8 mouse cellular contexts compared by ENCODE assay signal in the genomic region with DNA sequence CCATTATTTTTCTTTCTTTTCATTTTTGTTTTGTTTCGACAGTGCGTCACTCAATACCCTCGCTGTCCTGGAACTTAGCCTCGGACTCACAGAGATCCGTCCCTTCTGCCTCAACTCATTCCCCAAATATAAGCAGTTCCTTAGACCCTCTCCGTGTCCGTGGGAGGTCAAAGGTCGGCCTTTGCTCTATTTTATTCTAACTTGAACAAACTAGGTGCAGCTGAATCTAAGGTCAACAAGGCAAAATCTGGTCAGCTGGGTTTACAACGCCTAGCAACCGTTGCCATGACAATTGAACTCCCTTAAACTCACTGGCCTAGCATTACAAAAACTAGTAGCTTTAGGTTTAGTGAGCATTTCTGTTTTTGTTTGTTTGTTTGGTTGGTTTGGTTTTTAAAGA. TPM values are rescaled to one million over a fixed set of nuclear protein-coding genes. Genes with fewer than 3 reads are reported as not detected.
A peak's percentile ranks its signal among the peaks of the same experiment; 100 is the strongest.
DNase-seq lines count a peak whose midpoint lies in the region; ATAC-seq and TF ChIP-seq lines count a peak whose summit lies in the region.

No protein-coding gene starts in this region.

- H3K4me3 ChIP-seq in layer of hippocampus, adult 2 months, result peak overlapping the region; percentile 90
- H3K4me3 ChIP-seq in brown adipose tissue, adult 24 weeks (ENCODE audit: insufficient read depth, low read depth, low read length), result peak overlapping the region; percentile 51
- H3K4me3 ChIP-seq in hindbrain, embryonic 12.5 days, result peak overlapping the region; percentile 85
- no peak overlapping the region for H3K4me3 ChIP-seq in lung, postnatal 0 days (ENCODE audit: low read depth, low read length)

- peak overlapping the region; percentile 78 for H3K4me2 ChIP-seq in hindbrain, embryonic 12.5 days (replicated peaks)
- peak overlapping the region; percentile 75 for H3K4me2 ChIP-seq in lung, postnatal 0 days (replicated peaks; ENCODE audit: low read depth, low read length)

- peaks cover 4% of the 10 kb centered on the region; the same call in 1 of the 2 replicates for H3K36me3 ChIP-seq in hindbrain, embryonic 12.5 days
- H3K36me3 ChIP-seq in lung, postnatal 0 days (ENCODE audit: insufficient read depth, low read length), result no peaks in the 10 kb centered on the region

- 73% methylated on average over 10 of the region's 10 CpGs for WGBS in hindbrain, embryonic 12.5 days
- 85% methylated on average over 10 of the region's 10 CpGs for WGBS in lung, postnatal 0 days

- ATAC-seq in hindbrain, embryonic 12.5 days (ENCODE audit: low FRiP score), result peak; percentile 63; the same call in 1 of the 2 replicates
- no peak; the same call in 1 of the 2 replicates for ATAC-seq in lung, postnatal 0 days
- no peak for ATAC-seq in megakaryocyte-erythroid progenitor cell, adult 5-6 weeks (replicated peaks; ENCODE audit: low FRiP score, low TSS enrichment, poor library complexity, severe bottlenecking)

- no peaks in the 10 kb centered on the region for H3K27me3 ChIP-seq in hindbrain, embryonic 12.5 days
- no peaks in the 10 kb centered on the region for H3K27me3 ChIP-seq in lung, postnatal 0 days (replicated peaks; ENCODE audit: insufficient read depth, low read length)

- H3K27ac ChIP-seq in layer of hippocampus, adult 2 months, result peak overlapping the region; percentile 98
- H3K27ac ChIP-seq in brown adipose tissue, adult 24 weeks (replicated peaks; ENCODE audit: low read depth, low read length), result peak overlapping the region; percentile 54
- H3K27ac ChIP-seq in hindbrain, embryonic 12.5 days, result 0 out of 2 replicates have a peak overlapping the region, but pooled peaks have one; percentile 48
- peak overlapping the region; percentile 82; the same call in 1 of the 2 replicates for H3K27ac ChIP-seq in lung, postnatal 0 days (ENCODE audit: low read length)

- TF ChIP-seq EP300 in lung, postnatal 0 days (IDR thresholded peaks at IDR 0.05), result no peak

- TF ChIP-seq CTCF in layer of hippocampus, adult 2 months (conservative IDR thresholded peaks at IDR 0.05), result no peak
- no peak for TF ChIP-seq CTCF in lung, postnatal 0 days (IDR thresholded peaks at IDR 0.05)

- peaks cover 7% of the 10 kb centered on the region; the same call in 1 of the 2 replicates for H3K4me1 ChIP-seq in brown adipose tissue, adult 24 weeks (ENCODE audit: control insufficient read depth, insufficient read depth, insufficient read length, low read length)
- H3K4me1 ChIP-seq in hindbrain, embryonic 12.5 days, result peaks cover 21% of the 10 kb centered on the region
- H3K4me1 ChIP-seq in lung, postnatal 0 days (ENCODE audit: insufficient read depth, low read depth, low read length), result no peaks in the 10 kb centered on the region; the same call in 1 of the 2 replicates

- H3K9ac ChIP-seq in hindbrain, embryonic 12.5 days, result no peak overlapping the region
- H3K9ac ChIP-seq in lung, postnatal 0 days (replicated peaks; ENCODE audit: low read depth), result no peak overlapping the region

- no peak for DNase-seq in layer of hippocampus, adult 2 months (ENCODE audit: low spot score in 2 of 2)
- DNase-seq in layer of hippocampus, adult 11-12 months (ENCODE audit: low spot score), result no peak
- no peak for DNase-seq in lung, postnatal 0 days (ENCODE audit: low spot score)
- DNase-seq in frontal cortex, postnatal 10 days (ENCODE audit: low spot score in 2 of 2), result no peak
- DNase-seq in right cerebral cortex, adult 18-20 months, result no peak

- H3K9me3 ChIP-seq in hindbrain, embryonic 12.5 days (replicated peaks), result no peaks in the 10 kb centered on the region
- no peaks in the 10 kb centered on the region for H3K9me3 ChIP-seq in lung, postnatal 0 days (ENCODE audit: low read length)

RNA-seq across cellular contexts. Expression of a gene that starts 0.6 kb away (rescaled TPM):
- 10 to 100 TPM; 34.8 to 40.5 TPM for total RNA-seq in layer of hippocampus, adult 2 months (2021)
- 25.5 and 45.2 TPM in 2 replicates for polyA plus RNA-seq in brown adipose tissue, adult 24 weeks (2012; ENCODE audit: insufficient read depth, insufficient read length, missing spikeins)
- polyA plus RNA-seq in hindbrain, embryonic 12.5 days (2016; fragmentation: Nextera tagmentation; extraction: Ambion mirVana), result 69.7 and 73.4 TPM in 2 replicates
- 34.2 and 38.3 TPM in 2 replicates for polyA plus RNA-seq in lung, postnatal 0 days (2015; fragmentation: Nextera tagmentation; extraction: Ambion mirVana)
- 107 and 117 TPM in 2 replicates for total RNA-seq in megakaryocyte-erythroid progenitor cell, adult 5-6 weeks (2014; fragmentation: Nextera tagmentation)
- total RNA-seq in megakaryocyte-erythroid progenitor cell, adult 5-6 weeks (2017), result 143 and 228 TPM in 2 replicates

RNA-seq across cellular contexts. Expression of a gene that starts 13.4 kb away (rescaled TPM):
- not detected for total RNA-seq in layer of hippocampus, adult 2 months (2021)
- polyA plus RNA-seq in brown adipose tissue, adult 24 weeks (2012; ENCODE audit: insufficient read depth, insufficient read length, missing spikeins), result not detected in 2 replicates
- 0.20 and 0.30 TPM in 2 replicates for polyA plus RNA-seq in hindbrain, embryonic 12.5 days (2016; fragmentation: Nextera tagmentation; extraction: Ambion mirVana)
- polyA plus RNA-seq in lung, postnatal 0 days (2015; fragmentation: Nextera tagmentation; extraction: Ambion mirVana), result not detected in 2 replicates
- total RNA-seq in megakaryocyte-erythroid progenitor cell, adult 5-6 weeks (2014; fragmentation: Nextera tagmentation), result not detected in 2 replicates
- total RNA-seq in megakaryocyte-erythroid progenitor cell, adult 5-6 weeks (2017), result not detected in 2 replicates

RNA-seq across cellular contexts. Expression of a gene that starts 20.3 kb away (rescaled TPM):
- 1 to 10 TPM; 8.5 to 9.8 TPM for total RNA-seq in layer of hippocampus, adult 2 months (2021)
- not detected in 2 replicates for polyA plus RNA-seq in brown adipose tissue, adult 24 weeks (2012; ENCODE audit: insufficient read depth, insufficient read length, missing spikeins)
- polyA plus RNA-seq in hindbrain, embryonic 12.5 days (2016; fragmentation: Nextera tagmentation; extraction: Ambion mirVana), result 3.1 and 3.3 TPM in 2 replicates
- polyA plus RNA-seq in lung, postnatal 0 days (2015; fragmentation: Nextera tagmentation; extraction: Ambion mirVana), result 20.5 and 21.1 TPM in 2 replicates
- not detected in 2 replicates for total RNA-seq in megakaryocyte-erythroid progenitor cell, adult 5-6 weeks (2014; fragmentation: Nextera tagmentation)
- not detected in 2 replicates for total RNA-seq in megakaryocyte-erythroid progenitor cell, adult 5-6 weeks (2017)

RNA-seq across cellular contexts. Expression of a gene that starts 31.2 kb away (rescaled TPM):
- total RNA-seq in layer of hippocampus, adult 2 months (2021), result 10 to 100 TPM; 18.5 to 19.4 TPM
- polyA plus RNA-seq in brown adipose tissue, adult 24 weeks (2012; ENCODE audit: insufficient read depth, insufficient read length, missing spikeins), result 48.4 and 63.5 TPM in 2 replicates
- 34.1 and 35.3 TPM in 2 replicates for polyA plus RNA-seq in hindbrain, embryonic 12.5 days (2016; fragmentation: Nextera tagmentation; extraction: Ambion mirVana)
- polyA plus RNA-seq in lung, postnatal 0 days (2015; fragmentation: Nextera tagmentation; extraction: Ambion mirVana), result 152 and 170 TPM in 2 replicates
- total RNA-seq in megakaryocyte-erythroid progenitor cell, adult 5-6 weeks (2014; fragmentation: Nextera tagmentation), result 4.0 and 6.7 TPM in 2 replicates
- 4.4 and 5.9 TPM in 2 replicates for total RNA-seq in megakaryocyte-erythroid progenitor cell, adult 5-6 weeks (2017)

RNA-seq across cellular contexts. Expression of a gene that starts 48.7 kb away (rescaled TPM):
- total RNA-seq in layer of hippocampus, adult 2 months (2021), result 10 to 100 TPM; 16.9 TPM
- 1.1 TPM in 2 replicates for polyA plus RNA-seq in brown adipose tissue, adult 24 weeks (2012; ENCODE audit: insufficient read depth, insufficient read length, missing spikeins)
- polyA plus RNA-seq in hindbrain, embryonic 12.5 days (2016; fragmentation: Nextera tagmentation; extraction: Ambion mirVana), result 7.6 and 7.9 TPM in 2 replicates
- 8.6 and 10.3 TPM in 2 replicates for polyA plus RNA-seq in lung, postnatal 0 days (2015; fragmentation: Nextera tagmentation; extraction: Ambion mirVana)
- total RNA-seq in megakaryocyte-erythroid progenitor cell, adult 5-6 weeks (2014; fragmentation: Nextera tagmentation), result 0.35 TPM in 1 of 2 replicates, not detected in the other
- total RNA-seq in megakaryocyte-erythroid progenitor cell, adult 5-6 weeks (2017), result 0.09 TPM in 1 of 2 replicates, not detected in the other

Comparison
In these comparisons a context has a peak if more than half of its experiments do, and no peak if none do; other contexts are left out.
1. H3K27ac ChIP-seq: peak in every context shown above with its lines; median percentile 98 in layer of hippocampus, adult 2 months; 82 in lung, postnatal 0 days; 54 in brown adipose tissue, adult 24 weeks; 48 in hindbrain, embryonic 12.5 days.